Mouse (Mus musculus): ENCODE results near the gene Tfap2c.

The Tfap2c gene

DNA sequence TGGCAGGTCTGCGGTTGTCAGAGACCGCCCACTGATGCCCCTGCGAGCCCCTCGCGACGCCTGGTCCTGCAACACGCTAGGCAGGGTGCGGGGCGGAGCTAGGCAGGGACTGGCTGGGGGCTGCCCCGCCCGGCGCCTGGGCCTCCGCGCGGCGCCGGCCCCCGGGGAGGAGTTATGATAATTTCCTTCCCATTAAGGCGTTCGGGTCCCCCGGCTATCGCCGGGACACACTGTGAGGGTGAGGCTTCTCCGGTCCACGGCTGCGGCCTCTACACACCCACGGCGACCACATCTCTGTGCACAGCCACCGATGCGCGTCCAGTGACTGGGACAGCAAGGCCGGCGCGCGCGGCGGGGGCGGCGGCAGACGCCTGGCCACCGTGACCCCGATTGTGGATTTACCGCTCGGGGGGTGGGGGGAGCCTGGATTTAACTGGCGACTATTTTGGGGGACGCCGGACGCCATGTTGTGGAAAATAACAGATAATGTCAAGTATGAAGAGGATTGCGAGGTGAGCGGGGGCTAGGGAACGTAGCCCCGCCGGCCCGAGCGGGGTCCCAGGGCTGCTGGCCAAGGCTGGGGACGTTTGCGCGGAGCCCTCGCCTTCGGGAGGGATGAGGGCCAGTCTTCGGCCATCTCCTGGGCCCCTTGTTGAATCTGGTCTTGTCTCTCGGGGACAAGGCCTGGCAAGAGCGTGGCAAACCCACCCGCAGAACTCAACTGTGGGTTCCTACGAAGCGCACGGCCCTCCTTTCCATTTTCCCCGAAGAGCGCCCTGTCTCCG lies at the start of gene Tfap2c:
Tfap2c (plus strand) TSS at position 223 of the 785 bp plus-strand sequence.
- no peak for DNase-seq (ENCODE audit: low read depth, low spot score)

GRCm38 (mm10) chr2:172500752-172501316 lies 48.6 kb upstream of the Tfap2c start:
- DNase-seq (ENCODE audit: low read depth, low spot score): no peak

DNA sequence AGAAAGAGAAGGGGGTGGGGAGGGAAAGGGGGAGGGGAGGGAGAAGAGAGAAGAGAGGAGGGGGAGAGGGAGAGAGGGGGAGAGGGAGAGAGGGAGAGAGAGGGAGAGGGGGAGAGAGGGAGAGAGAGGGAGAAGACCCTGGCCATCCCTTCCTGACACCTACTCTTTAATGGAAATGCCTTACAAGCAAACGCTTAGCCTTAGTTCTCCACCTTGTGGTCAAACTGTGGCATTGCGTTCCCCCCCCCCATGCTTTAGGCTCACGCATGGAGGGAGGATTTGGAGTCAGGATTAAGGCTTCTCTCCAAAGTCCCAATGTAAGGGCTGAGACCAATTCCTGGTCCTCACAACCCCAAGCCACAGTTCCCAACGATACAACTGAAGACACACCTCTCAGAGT lies 48.1 kb upstream of the Tfap2c start:
- DNase-seq (ENCODE audit: low read depth, low spot score): no peak

GRCm38 (mm10) chr2:172502168-172502567 lies 47.2 kb upstream of the Tfap2c start:
- DNase-seq (ENCODE audit: low read depth, low spot score): no peak

DNA sequence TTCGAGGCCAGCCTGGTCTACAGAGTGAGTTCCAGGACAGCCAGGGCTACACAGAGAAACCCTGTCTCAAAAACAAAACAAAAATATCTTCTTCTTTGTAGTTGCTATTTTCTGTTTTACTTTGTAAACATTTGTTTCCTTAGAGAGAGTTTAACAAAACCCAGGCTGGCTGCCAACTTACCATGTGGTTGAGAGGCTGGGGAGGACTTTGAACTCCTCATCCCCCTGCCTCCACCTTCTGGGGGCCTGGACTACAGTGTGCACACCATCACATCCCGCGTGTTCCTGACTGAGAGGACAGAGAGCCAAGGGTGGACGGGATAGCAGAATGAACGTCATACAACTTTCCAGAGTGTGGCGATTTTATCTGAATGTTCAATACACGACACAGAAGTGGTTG lies 43.3 kb upstream of the Tfap2c start:
- no peak for DNase-seq (ENCODE audit: low read depth, low spot score)

- no peak for DNase-seq (ENCODE audit: low read depth, low spot score)
These were observed 39.2 kb upstream of the Tfap2c start for GRCm38 (mm10) chr2:172510056-172510712.

DNA sequence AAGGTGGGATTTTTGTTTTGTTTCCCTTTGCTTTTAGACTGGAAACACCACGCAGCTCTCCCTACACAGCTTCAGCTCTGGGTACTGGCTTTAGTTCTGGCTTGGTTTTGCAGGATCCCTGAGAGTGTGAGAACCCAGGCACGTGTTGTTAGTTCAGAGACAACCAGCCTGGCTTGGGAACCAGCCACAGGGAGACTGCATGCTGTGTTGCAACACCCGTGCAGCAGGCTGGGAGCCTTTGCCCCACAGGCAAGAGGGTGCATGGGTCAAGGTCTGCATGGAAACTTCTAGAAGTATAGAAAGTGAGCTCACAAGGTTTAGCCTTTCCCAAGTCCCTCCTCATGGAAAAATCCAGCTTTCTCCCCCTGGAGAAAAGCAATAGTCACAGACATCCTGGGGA lies 38.5 kb upstream of the Tfap2c start:
- no peak for DNase-seq (ENCODE audit: low read depth, low spot score)

DNA sequence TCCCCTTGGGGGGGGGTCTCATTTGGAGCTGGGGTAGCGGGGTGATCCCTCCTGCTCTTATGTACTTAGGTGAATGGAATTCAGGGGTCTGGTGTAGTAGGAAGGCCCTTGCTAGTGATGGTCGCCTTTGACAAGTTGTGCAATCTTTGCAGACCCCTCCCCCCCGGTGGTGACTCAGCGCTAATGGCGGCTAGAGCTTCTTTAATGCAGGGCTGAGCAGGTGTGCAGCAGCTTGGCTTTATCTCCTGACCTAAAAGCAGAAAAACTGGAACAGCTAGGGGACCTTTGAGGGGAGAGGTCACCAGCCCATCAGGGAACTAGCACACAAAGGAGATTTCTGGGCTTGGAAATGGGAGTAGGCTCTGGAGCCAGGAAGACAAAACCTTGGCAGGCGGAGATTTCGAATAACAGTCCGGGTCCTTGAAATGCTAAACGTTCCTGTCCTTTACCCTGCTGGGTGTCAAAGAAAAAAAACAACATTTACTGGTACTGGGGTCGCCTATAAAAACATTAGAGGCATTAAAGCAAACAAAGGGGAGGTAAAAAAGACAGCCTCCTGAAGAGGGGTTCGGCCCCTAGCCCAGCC lies 32.9 kb upstream of the Tfap2c start:
- no peak for DNase-seq (ENCODE audit: low read depth, low spot score)

DNA sequence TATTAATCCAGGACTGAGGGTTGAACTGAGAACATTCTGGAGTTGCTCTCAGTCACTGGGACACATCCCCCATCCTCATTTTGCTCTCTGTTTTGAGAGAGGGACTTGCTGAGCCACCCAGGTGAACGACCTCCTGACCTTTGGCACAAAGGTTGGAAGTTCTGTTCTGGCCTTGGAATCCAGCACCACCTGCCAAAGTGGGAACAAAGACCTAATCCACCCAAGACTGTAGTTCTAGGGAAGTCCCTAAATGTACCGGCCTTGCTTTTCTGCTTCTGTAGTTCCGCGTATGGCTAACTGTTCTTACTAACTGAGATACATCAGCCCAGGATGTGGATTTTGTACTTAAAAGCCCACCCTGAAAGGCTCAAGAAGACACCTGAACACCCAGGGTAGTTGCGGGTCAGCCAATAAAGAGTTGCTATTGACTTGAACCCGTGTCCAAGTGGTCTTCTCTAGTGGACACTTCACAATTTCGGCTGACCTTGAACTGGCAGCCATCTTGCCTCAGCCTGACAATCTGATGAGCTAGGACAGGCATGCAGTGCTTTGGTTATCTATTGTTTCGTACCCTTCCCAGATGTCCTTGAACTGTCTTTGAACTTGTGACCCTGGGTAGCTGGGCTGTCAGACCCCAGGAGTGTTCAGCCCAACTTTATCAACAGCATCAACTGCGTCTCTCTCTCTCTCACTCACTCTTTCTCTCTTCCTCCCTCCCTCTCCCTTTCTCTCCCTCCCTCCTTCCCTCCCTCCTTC lies 28.6 kb upstream of the Tfap2c start:
- DNase-seq (ENCODE audit: low read depth, low spot score): no peak

DNA sequence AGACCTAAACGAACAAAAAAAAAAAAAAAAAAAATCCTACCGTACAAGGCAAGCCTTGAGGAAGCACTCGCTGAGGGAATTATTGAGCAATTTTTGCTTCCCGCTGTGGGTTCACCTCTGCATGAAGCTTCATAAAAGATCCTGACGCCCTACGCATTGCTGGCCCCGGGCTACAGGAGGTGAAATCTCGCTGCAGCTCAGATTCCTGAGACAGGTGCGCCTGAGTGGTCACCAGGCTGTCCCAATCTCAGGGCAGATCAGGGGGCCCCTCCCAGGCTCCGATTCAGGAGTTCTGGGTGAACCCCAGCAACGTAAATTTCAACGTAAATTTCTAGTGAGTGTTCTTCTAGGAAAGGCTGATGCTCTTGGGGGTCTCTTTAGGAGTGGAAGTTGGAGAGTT lies 26.9 kb upstream of the Tfap2c start:
- DNase-seq (ENCODE audit: low read depth, low spot score): no peak

GRCm38 (mm10) chr2:172527175-172527574 lies 22.2 kb upstream of the Tfap2c start:
- DNase-seq (ENCODE audit: low read depth, low spot score): no peak

DNA sequence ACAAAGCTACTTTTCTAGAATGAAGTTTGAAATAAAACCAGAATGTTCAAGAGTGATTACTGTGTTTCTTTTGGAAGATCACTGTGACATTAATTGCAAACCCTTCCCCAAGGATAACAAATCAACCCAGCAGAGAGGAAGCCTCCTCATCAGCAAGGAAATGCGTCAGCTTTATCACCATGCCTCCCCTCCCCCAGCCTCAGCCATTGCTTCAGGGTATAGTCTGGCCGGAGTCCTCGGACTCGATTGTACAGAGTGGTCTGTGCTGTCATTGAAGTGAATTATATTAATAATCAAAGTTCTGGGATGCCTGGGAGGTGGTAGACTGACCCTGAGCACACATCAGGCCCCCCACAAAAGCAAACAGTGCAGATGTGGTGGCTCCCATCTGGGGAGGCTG lies 5.4 kb upstream of the Tfap2c start:
- DNase-seq (ENCODE audit: low read depth, low spot score): no peak

DNA sequence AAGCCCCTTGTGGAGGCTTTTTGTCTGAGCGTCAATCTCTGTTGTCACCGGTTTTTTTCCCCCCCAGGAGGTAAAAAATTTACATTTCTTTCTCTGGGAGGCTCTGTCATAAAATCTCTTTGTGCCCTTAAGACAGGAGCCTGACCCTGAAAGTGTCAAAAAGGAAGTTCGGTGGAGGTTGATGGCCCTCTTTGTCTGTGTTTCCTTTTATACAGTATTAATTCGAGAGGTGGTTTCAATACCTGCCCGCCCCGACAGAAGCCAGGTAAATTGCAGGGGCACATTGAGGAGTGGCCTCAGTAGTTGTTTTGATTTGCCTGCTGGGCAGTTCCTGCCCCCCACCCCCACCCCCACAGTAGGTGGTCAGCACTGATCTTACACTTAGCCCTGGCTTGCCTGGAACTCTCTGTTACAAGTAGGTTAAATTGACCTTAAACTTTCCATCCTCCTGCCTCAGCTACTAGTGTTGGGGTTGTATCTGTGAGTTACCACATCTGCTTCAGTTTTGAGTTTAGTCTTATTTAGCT lies 4.7 kb upstream of the Tfap2c start:
- DNase-seq (ENCODE audit: low read depth, low spot score): no peak

- no peak for DNase-seq (ENCODE audit: low read depth, low spot score)
These were observed 3.7 kb upstream of the Tfap2c start for GRCm38 (mm10) chr2:172545592-172546235.

DNA sequence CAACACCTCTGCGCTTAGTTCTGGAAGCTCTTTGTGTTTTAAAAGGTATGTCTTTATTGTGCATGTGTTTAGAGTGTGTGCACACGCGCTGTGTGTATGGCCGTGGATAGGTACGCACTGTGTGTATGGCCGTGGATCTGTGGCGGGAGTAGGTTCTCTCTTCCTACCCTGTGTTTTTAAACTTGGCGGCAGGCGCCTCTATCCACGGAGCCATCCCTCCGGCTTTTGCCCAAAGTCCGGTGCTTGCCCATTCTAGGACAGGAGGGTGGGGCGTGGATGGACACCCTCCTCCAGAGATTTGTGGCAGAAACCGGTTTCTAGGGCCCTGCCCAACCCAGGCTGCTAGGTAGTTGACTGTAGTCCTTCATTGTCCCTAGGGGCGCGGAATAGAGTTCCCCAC lies 2.8 kb upstream of the Tfap2c start:
- DNase-seq (ENCODE audit: low read depth, low spot score): no peak

DNA sequence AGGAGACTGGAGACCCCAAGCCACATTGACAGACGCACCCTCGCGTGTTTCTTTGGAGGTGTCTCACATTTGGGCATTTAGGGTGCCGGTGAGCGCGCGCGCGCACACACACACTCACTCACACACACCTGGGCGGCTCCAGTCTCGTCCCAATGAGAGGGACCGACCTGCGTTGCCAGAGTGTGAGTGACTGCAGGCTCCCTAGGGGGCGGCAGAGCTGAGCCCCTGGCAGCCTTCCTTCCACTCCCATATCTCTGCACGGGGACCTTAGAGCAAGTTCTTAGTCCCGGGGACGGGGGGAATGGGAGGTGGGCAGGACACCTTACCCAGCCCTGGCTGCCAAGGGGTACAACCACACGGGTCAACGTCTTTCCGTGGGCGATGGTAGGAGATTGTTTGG lies 2.3 kb upstream of the Tfap2c start:
- DNase-seq (ENCODE audit: low read depth, low spot score): no peak

DNA sequence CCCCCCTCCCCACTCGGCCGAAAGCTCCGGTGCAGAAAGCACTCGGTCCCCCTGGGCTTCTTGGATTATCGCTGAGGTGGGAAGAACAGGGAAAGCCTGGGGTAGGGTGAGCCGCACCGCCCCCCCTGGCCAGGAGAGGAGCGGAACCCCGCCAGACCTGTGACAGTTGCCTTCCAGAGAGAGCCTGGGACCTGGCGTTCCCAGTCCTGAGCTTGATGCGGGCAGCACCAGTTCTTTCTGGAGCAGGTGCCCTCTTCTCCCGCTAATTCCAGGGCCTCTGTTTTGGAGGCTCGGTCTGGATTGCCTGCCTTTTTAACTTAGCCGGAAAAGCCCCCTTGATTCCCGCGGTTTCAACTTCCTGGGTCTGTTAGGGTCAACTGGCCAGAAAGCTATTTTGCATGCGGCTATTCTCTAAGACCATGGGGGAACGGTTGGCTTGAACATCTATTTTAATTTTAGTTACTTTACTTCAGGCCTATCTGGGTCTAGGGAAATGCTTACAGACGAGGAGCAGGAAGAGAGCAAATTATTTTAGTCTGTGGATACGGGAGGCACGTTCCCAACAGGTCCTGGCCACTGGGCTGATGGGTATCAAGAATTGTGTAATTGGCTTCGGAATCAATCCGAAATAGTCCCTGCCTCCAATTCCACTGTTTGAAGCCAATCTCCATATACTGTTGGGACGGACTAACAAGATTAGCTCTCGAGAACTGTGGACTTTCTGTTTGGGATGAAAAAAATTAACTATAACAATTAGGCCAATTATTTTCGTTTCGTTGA lies 1.4 kb upstream of the Tfap2c start:
- no peak for DNase-seq (ENCODE audit: low read depth, low spot score)

- no peak for DNase-seq (ENCODE audit: low read depth, low spot score)
These were observed 629 bp upstream of the Tfap2c start for GRCm38 (mm10) chr2:172548672-172549255.

DNA sequence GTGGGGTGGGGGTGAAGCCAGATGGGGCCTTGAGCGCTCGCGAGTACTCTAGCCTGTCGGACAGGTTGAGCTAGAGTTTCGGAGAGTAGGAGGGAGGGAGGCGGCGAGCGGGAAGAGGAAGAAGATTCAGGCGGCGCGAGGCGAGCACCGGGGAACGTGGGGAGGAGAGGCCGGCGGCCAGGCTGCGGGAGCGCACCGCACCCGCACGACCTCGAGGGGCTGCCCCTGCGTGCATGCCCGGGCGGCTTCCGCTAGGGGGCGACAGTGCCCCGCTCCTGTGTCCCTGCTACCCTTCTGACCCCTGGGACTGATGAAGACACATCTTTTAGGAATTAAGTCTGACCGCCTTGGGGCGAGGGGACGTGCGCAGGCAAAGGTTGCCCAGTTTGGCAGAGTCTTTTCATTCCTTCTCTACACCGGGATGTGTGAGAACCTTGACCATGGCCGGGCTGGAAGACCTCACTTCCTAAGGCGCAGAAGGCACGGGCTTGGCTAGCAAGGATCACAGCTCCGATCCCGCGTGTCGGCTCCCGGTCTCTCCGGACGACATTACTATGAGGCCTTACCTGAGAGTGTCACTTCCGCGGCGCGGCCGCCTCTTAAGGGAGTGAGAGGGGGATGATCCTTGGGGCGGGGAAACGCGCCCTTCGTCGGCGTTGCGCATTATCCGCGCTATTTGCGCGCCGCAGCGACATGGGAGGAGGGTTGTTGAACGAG lies 1.1 kb downstream of the Tfap2c start:
- DNase-seq (ENCODE audit: low read depth, low spot score): no peak
